Mouse (Mus musculus): ENCODE measurements around the gene Esyt2.

Esyt2 gene

GRCm38 (mm10) chr12:116280653-116281364 is at the start of gene Esyt2:
Gene Esyt2, plus strand, starts transcription at chr12:116281196.
- TF ChIP-seq GATA4 (IDR thresholded peaks at IDR 0.05; ENCODE audit: insufficient replicate concordance, low read length), result no peak; the same call in 1 of the 2 replicates

- no peak for TF ChIP-seq GATA4 (IDR thresholded peaks at IDR 0.05; ENCODE audit: insufficient replicate concordance, low read length)
These were observed 49.4 kb upstream of the Esyt2 start for GRCm38 (mm10) chr12:116231612-116232011.

GRCm38 (mm10) chr12:116232061-116232460 is 48.9 kb upstream of the Esyt2 start:
- no peak for TF ChIP-seq GATA4 (IDR thresholded peaks at IDR 0.05; ENCODE audit: insufficient replicate concordance, low read length)

GRCm38 (mm10) chr12:116235356-116235755 is 45.6 kb upstream of the Esyt2 start:
- TF ChIP-seq GATA4 (IDR thresholded peaks at IDR 0.05; ENCODE audit: insufficient replicate concordance, low read length), result no peak

- no peak for TF ChIP-seq GATA4 (IDR thresholded peaks at IDR 0.05; ENCODE audit: insufficient replicate concordance, low read length)
These were observed 44.3 kb upstream of the Esyt2 start for GRCm38 (mm10) chr12:116236658-116237057.

- TF ChIP-seq GATA4 (IDR thresholded peaks at IDR 0.05; ENCODE audit: insufficient replicate concordance, low read length), result no peak
These were observed 42.6 kb upstream of the Esyt2 start for GRCm38 (mm10) chr12:116238370-116238769.

GRCm38 (mm10) chr12:116238803-116239202 is 42.2 kb upstream of the Esyt2 start:
- TF ChIP-seq GATA4 (IDR thresholded peaks at IDR 0.05; ENCODE audit: insufficient replicate concordance, low read length), result no peak

- TF ChIP-seq GATA4 (IDR thresholded peaks at IDR 0.05; ENCODE audit: insufficient replicate concordance, low read length), result no peak
These were observed 36.4 kb upstream of the Esyt2 start for GRCm38 (mm10) chr12:116244601-116245000.

GRCm38 (mm10) chr12:116254652-116255051 is 26.3 kb upstream of the Esyt2 start:
- TF ChIP-seq GATA4 (IDR thresholded peaks at IDR 0.05; ENCODE audit: insufficient replicate concordance, low read length), result no peak

GRCm38 (mm10) chr12:116255636-116256035 is 25.4 kb upstream of the Esyt2 start:
- no peak for TF ChIP-seq GATA4 (IDR thresholded peaks at IDR 0.05; ENCODE audit: insufficient replicate concordance, low read length)

GRCm38 (mm10) chr12:116258321-116258720 is 22.7 kb upstream of the Esyt2 start:
- TF ChIP-seq GATA4 (IDR thresholded peaks at IDR 0.05; ENCODE audit: insufficient replicate concordance, low read length), result no peak

- peak; percentile 6; the same call in 1 of the 2 replicates for TF ChIP-seq GATA4 (IDR thresholded peaks at IDR 0.05; ENCODE audit: insufficient replicate concordance, low read length)
These were observed 18.2 kb upstream of the Esyt2 start, which contains the start of gene Wdr60 for GRCm38 (mm10) chr12:116262555-116263341. Gene Wdr60, minus strand, starts transcription at chr12:116263022.

- no peak for TF ChIP-seq GATA4 (IDR thresholded peaks at IDR 0.05; ENCODE audit: insufficient replicate concordance, low read length)
These were observed 16.2 kb upstream of the Esyt2 start for GRCm38 (mm10) chr12:116264756-116265155.

- TF ChIP-seq GATA4 (IDR thresholded peaks at IDR 0.05; ENCODE audit: insufficient replicate concordance, low read length), result no peak
These were observed 15.7 kb upstream of the Esyt2 start for GRCm38 (mm10) chr12:116265275-116265674.

GRCm38 (mm10) chr12:116269450-116269849 is 11.5 kb upstream of the Esyt2 start:
- no peak for TF ChIP-seq GATA4 (IDR thresholded peaks at IDR 0.05; ENCODE audit: insufficient replicate concordance, low read length)

- TF ChIP-seq GATA4 (IDR thresholded peaks at IDR 0.05; ENCODE audit: insufficient replicate concordance, low read length), result no peak
These were observed 10.5 kb upstream of the Esyt2 start for GRCm38 (mm10) chr12:116270538-116270937.
